ENCODE assay signal across 10 mouse cellular contexts in genomic region chr10:76623734-76624133, GRCm38 (mm10). TPM values are rescaled to one million over a fixed set of nuclear protein-coding genes. Genes with fewer than 3 reads are reported as not detected.
A peak's percentile ranks its signal among the peaks of the same experiment; 100 is the strongest.
DNase-seq lines count a peak whose midpoint lies in the region; ATAC-seq lines count a peak whose summit lies in the region.
"Had no signal": no experiment of that assay in that cellular context is flagged by ENCODE, and none has a peak within 500 bp of the region (broad histone marks: within the 10 kb centered on the region; RNA-seq: fewer than 3 reads in every experiment).

No protein-coding gene starts in this region.

- no peaks in the 10 kb centered on the region for H3K27me3 ChIP-seq in heart, embryonic 16.5 days (ENCODE audit: control insufficient read depth, insufficient read depth, low read length)
- no peaks in the 10 kb centered on the region for H3K27me3 ChIP-seq in embryonic facial prominence, embryonic 14.5 days (replicated peaks; ENCODE audit: control insufficient read depth, insufficient read depth, low read length)
- H3K27me3 ChIP-seq in hindbrain, embryonic 16.5 days (replicated peaks; ENCODE audit: control insufficient read depth, insufficient read depth, low read length), result no peaks in the 10 kb centered on the region
- no peaks in the 10 kb centered on the region for H3K27me3 ChIP-seq in midbrain, embryonic 16.5 days (ENCODE audit: control insufficient read depth, insufficient read depth, low read depth, low read length)

- peak overlapping the region; percentile 61 for H3K4me3 ChIP-seq in heart, embryonic 16.5 days (ENCODE audit: low read length)
- H3K4me3 ChIP-seq in embryonic facial prominence, embryonic 14.5 days (ENCODE audit: low read depth, low read length), result peak overlapping the region; percentile 70
- H3K4me3 ChIP-seq in hindbrain, embryonic 16.5 days (ENCODE audit: low read length), result peak overlapping the region; percentile 32; the same call in 1 of the 2 replicates
- no peak overlapping the region for H3K4me3 ChIP-seq in midbrain, embryonic 16.5 days (ENCODE audit: low read depth, low read length)

- peaks cover 12% of the 10 kb centered on the region; the same call in 1 of the 2 replicates for H3K4me1 ChIP-seq in heart, embryonic 16.5 days (ENCODE audit: control insufficient read depth, insufficient read depth, low read length)
- H3K4me1 ChIP-seq in embryonic facial prominence, embryonic 14.5 days (ENCODE audit: control insufficient read depth, insufficient read depth, low read length), result peaks cover 14% of the 10 kb centered on the region
- H3K4me1 ChIP-seq in hindbrain, embryonic 16.5 days (ENCODE audit: control insufficient read depth, insufficient read depth, low read depth, low read length), result no peaks in the 10 kb centered on the region
- H3K4me1 ChIP-seq in midbrain, embryonic 16.5 days (ENCODE audit: control insufficient read depth, insufficient read depth, low read length), result peaks cover 6% of the 10 kb centered on the region

- no peak for ATAC-seq in heart, embryonic 16.5 days (replicated peaks; ENCODE audit: extremely low read depth, insufficient read depth, low FRiP score)
- no peak for ATAC-seq in embryonic facial prominence, embryonic 14.5 days (ENCODE audit: low read depth)
- no peak for ATAC-seq in hindbrain, embryonic 16.5 days
- ATAC-seq in midbrain, embryonic 16.5 days, result no peak
- ATAC-seq: CD4-positive, CD25-positive, alpha-beta regulatory T cell, adult 4 months had no signal

- H3K27ac ChIP-seq in heart, embryonic 16.5 days (ENCODE audit: low read length), result peak overlapping the region; percentile 53; the same call in 1 of the 2 replicates
- H3K27ac ChIP-seq in embryonic facial prominence, embryonic 14.5 days (replicated peaks; ENCODE audit: low read depth, low read length), result peak overlapping the region; percentile 61
- H3K27ac ChIP-seq in hindbrain, embryonic 16.5 days (ENCODE audit: low read depth, low read length), result no peak overlapping the region
- no peak overlapping the region for H3K27ac ChIP-seq in midbrain, embryonic 16.5 days (ENCODE audit: low read length)

- H3K4me2 ChIP-seq in heart, embryonic 16.5 days (ENCODE audit: low read depth, low read length), result peak overlapping the region; percentile 75
- peak overlapping the region; percentile 78 for H3K4me2 ChIP-seq in embryonic facial prominence, embryonic 14.5 days (ENCODE audit: low read depth, low read length)
- peak overlapping the region; percentile 56 for H3K4me2 ChIP-seq in hindbrain, embryonic 16.5 days (ENCODE audit: low read length)
- peak overlapping the region; percentile 69 for H3K4me2 ChIP-seq in midbrain, embryonic 16.5 days (ENCODE audit: low read length)

- no peaks in the 10 kb centered on the region for H3K36me3 ChIP-seq in heart, embryonic 16.5 days (ENCODE audit: control insufficient read depth, insufficient read depth)
- no peaks in the 10 kb centered on the region for H3K36me3 ChIP-seq in embryonic facial prominence, embryonic 14.5 days (ENCODE audit: control insufficient read depth, insufficient read depth, low read length)
- no peaks in the 10 kb centered on the region for H3K36me3 ChIP-seq in hindbrain, embryonic 16.5 days (ENCODE audit: control insufficient read depth, insufficient read depth, low read length)
- no peaks in the 10 kb centered on the region for H3K36me3 ChIP-seq in midbrain, embryonic 16.5 days (ENCODE audit: control insufficient read depth, insufficient read depth, low read length)

- DNase-seq in heart, postnatal 4 days, result no peak
- no peak for DNase-seq in embryonic facial prominence, embryonic 14.5 days (ENCODE audit: low spot score)
- DNase-seq in gastrocnemius, postnatal 14 days, result no peak
- DNase-seq in Muller cell, postnatal 12 days (ENCODE audit: inconsistent ontology term), result no peak
- DNase-seq in gastrocnemius, adult 8-10 months (ENCODE audit: low spot score in 2 of 2), result no peak

- peak overlapping the region; percentile 78 for H3K9ac ChIP-seq in heart, embryonic 16.5 days (ENCODE audit: low read length)
- H3K9ac ChIP-seq in embryonic facial prominence, embryonic 14.5 days (ENCODE audit: low read depth, low read length), result peak overlapping the region; percentile 88; the same call in 1 of the 2 replicates
- peak overlapping the region; percentile 39; the same call in 1 of the 2 replicates for H3K9ac ChIP-seq in hindbrain, embryonic 16.5 days (ENCODE audit: low read depth, low read length)
- 0 out of 2 replicates have a peak overlapping the region, but pooled peaks have one; percentile 52 for H3K9ac ChIP-seq in midbrain, embryonic 16.5 days (ENCODE audit: low read depth, low read length)

- 25% methylated on average over 7 of the region's 7 CpGs for WGBS in heart, embryonic 16.5 days
- 18% methylated on average over 7 of the region's 7 CpGs for WGBS in embryonic facial prominence, embryonic 14.5 days
- 23% methylated on average over 7 of the region's 7 CpGs for WGBS in hindbrain, embryonic 16.5 days
- WGBS in midbrain, embryonic 16.5 days, result 22% methylated on average over 7 of the region's 7 CpGs

- intact Hi-C loops in gastrocnemius, postnatal 14 days (cut with DNase I; ENCODE audit: low total_unique reads), result loop anchor here (2.0 kb wide), 1 partner anchor 103 kb away; the partner anchor contains the start of gene Col6a1

- no peaks in the 10 kb centered on the region for H3K9me3 ChIP-seq in heart, embryonic 16.5 days (replicated peaks; ENCODE audit: control insufficient read depth, low read length)
- H3K9me3 ChIP-seq in embryonic facial prominence, embryonic 14.5 days (ENCODE audit: control insufficient read depth, low read length), result no peaks in the 10 kb centered on the region
- H3K9me3 ChIP-seq in hindbrain, embryonic 16.5 days (ENCODE audit: control insufficient read depth, low read length), result no peaks in the 10 kb centered on the region
- no peaks in the 10 kb centered on the region for H3K9me3 ChIP-seq in midbrain, embryonic 16.5 days (replicated peaks; ENCODE audit: control insufficient read depth, low read length, poor library complexity, severe bottlenecking)

RNA-seq across cellular contexts. Expression of gene Col6a2, which starts 0.3 kb away (rescaled TPM):
- 100 and 120 TPM in 2 replicates for polyA plus RNA-seq in heart, embryonic 16.5 days (2015; fragmentation: Nextera tagmentation; extraction: Ambion mirVana)
- 100 to 1,000 TPM; 201 to 217 TPM for total RNA-seq in heart, postnatal 4 days (2021)
- 243 TPM in 2 replicates for polyA plus RNA-seq in embryonic facial prominence, embryonic 14.5 days (2014; fragmentation: Nextera tagmentation; extraction: Ambion mirVana)
- 20.0 and 35.2 TPM in 2 replicates for polyA plus RNA-seq in hindbrain, embryonic 16.5 days (2015; fragmentation: Nextera tagmentation; extraction: Ambion mirVana)
- polyA plus RNA-seq in midbrain, embryonic 16.5 days (2015; fragmentation: Nextera tagmentation; extraction: Ambion mirVana), result 11.5 and 13.9 TPM in 2 replicates
- total RNA-seq in gastrocnemius, postnatal 14 days (2021), result 100 to 1,000 TPM; 236 to 279 TPM
- 10 to 100 TPM; 15.1 to 28.1 (median 17.1) TPM for total RNA-seq in gastrocnemius, adult 8-10 months (2022)
- polyA plus RNA-seq: CD4-positive, CD25-positive, alpha-beta regulatory T cell, adult 4 months had no signal

RNA-seq across cellular contexts. Expression of gene Ftcd, which starts 48.3 kb away (rescaled TPM):
- polyA plus RNA-seq in heart, embryonic 16.5 days (2015; fragmentation: Nextera tagmentation; extraction: Ambion mirVana), result 3.5 and 4.0 TPM in 2 replicates
- under 1 TPM; 0.88 TPM for total RNA-seq in heart, postnatal 4 days (2021)
- 0.11 TPM in 1 of 2 replicates, not detected in the other for polyA plus RNA-seq in embryonic facial prominence, embryonic 14.5 days (2014; fragmentation: Nextera tagmentation; extraction: Ambion mirVana)
- polyA plus RNA-seq in hindbrain, embryonic 16.5 days (2015; fragmentation: Nextera tagmentation; extraction: Ambion mirVana), result 0.08 and 0.10 TPM in 2 replicates
- 0.09 TPM in 1 of 2 replicates, not detected in the other for polyA plus RNA-seq in midbrain, embryonic 16.5 days (2015; fragmentation: Nextera tagmentation; extraction: Ambion mirVana)
- total RNA-seq in gastrocnemius, postnatal 14 days (2021), result not detected
- total RNA-seq in gastrocnemius, adult 8-10 months (2022), result under 1 TPM in 1 of 4 experiments, not detected in 3; 0.27 TPM
- polyA plus RNA-seq: CD4-positive, CD25-positive, alpha-beta regulatory T cell, adult 4 months; urinary bladder, adult 2 months had no signal

Comparison
In these comparisons a context has a peak if more than half of its experiments do, and no peak if none do; other contexts are left out.
1. H3K27ac ChIP-seq: peak in heart, embryonic 16.5 days (single experiment) and embryonic facial prominence, embryonic 14.5 days (single experiment); none in hindbrain, embryonic 16.5 days (single experiment) and midbrain, embryonic 16.5 days (single experiment).
2. Peak in every context shown above with its lines, with median percentiles within 50 percentile points of each other: H3K4me2 ChIP-seq and H3K9ac ChIP-seq.